Mouse (Mus musculus) mouse trophoblast stem cell (cell line): ENCODE data around the gene Gm9970.

ENCODE experiments used
- in situ Hi-C, 2 experiments: fragments of 300-500 bp; cut with MseI, MboI; formaldehyde crosslinking; loops; 2 replicates in 1 of 2; 3 replicates in 1 of 2; pipeline ENCODE4 v1.15.1; 2025

Gm9970 gene

GRCm38 (mm10) chr5:31240637-31241521 is at the start of gene Gm9970, which contains the start of gene Nrbp1:
Gene Gm9970, minus strand, starts transcription at chr5:31241232.
Gene Nrbp1, plus strand, starts transcription at chr5:31240864.
- in situ Hi-C loops, result no loop called here

- in situ Hi-C loops, result no loop called here
These were observed 48.7 kb upstream of the Gm9970 start for GRCm38 (mm10) chr5:31289626-31290230.

GRCm38 (mm10) chr5:31288655-31289054 is 47.6 kb upstream of the Gm9970 start:
- in situ Hi-C loops, result no loop called here

GRCm38 (mm10) chr5:31288225-31288624 is 47.2 kb upstream of the Gm9970 start:
- in situ Hi-C loops, result no loop called here

GRCm38 (mm10) chr5:31279245-31279988 is 38.4 kb upstream of the Gm9970 start:
- in situ Hi-C loops, result no loop called here

- in situ Hi-C loops, result no loop called here
These were observed 32.0 kb upstream of the Gm9970 start for GRCm38 (mm10) chr5:31273018-31273417.

- in situ Hi-C loops, result no loop called here
These were observed 26.7 kb upstream of the Gm9970 start for GRCm38 (mm10) chr5:31267686-31268085.

GRCm38 (mm10) chr5:31266101-31266500 is 25.1 kb upstream of the Gm9970 start:
- in situ Hi-C loops, result no loop called here

- in situ Hi-C loops, result no loop called here
These were observed 16.6 kb upstream of the Gm9970 start for GRCm38 (mm10) chr5:31257616-31258015.

- in situ Hi-C loops, result no loop called here
These were observed 14.9 kb upstream of the Gm9970 start for GRCm38 (mm10) chr5:31255971-31256370.

GRCm38 (mm10) chr5:31255381-31255780 is 14.3 kb upstream of the Gm9970 start:
- in situ Hi-C loops, result no loop called here

- in situ Hi-C loops, result no loop called here
These were observed 13.9 kb upstream of the Gm9970 start for GRCm38 (mm10) chr5:31254901-31255300.

- in situ Hi-C loops, result no loop called here
These were observed 13.4 kb upstream of the Gm9970 start for GRCm38 (mm10) chr5:31254452-31254851.

- in situ Hi-C loops, result no loop called here
These were observed 12.8 kb upstream of the Gm9970 start for GRCm38 (mm10) chr5:31253806-31254205.

- in situ Hi-C loops, result no loop called here
These were observed 11.9 kb upstream of the Gm9970 start for GRCm38 (mm10) chr5:31252795-31253545.

- in situ Hi-C loops, result no loop called here
These were observed 11.1 kb upstream of the Gm9970 start for GRCm38 (mm10) chr5:31252151-31252550.

- in situ Hi-C loops, result no loop called here
These were observed 10.6 kb upstream of the Gm9970 start, which contains the start of gene Krtcap3 for GRCm38 (mm10) chr5:31251541-31252101. Gene Krtcap3, plus strand, starts transcription at chr5:31251691.

GRCm38 (mm10) chr5:31250716-31251115 is 9.7 kb upstream of the Gm9970 start:
- in situ Hi-C loops, result no loop called here

GRCm38 (mm10) chr5:31242191-31242590 is 1.2 kb upstream of the Gm9970 start:
- in situ Hi-C loops, result no loop called here

- in situ Hi-C loops, result no loop called here
These were observed 546 bp upstream of the Gm9970 start for GRCm38 (mm10) chr5:31241522-31242034.

GRCm38 (mm10) chr5:31226641-31227040 is 14.4 kb downstream of the Gm9970 start:
- in situ Hi-C loops, result no loop called here
